Mouse (Mus musculus) large intestine, adult 2 months (tissue): ENCODE data around the gene Gstm6. TPM values are rescaled to one million over a fixed set of nuclear protein-coding genes. Genes with fewer than 3 reads are reported as not detected.
"Not testable (repeated sequence)": the region's sequence is repeated elsewhere in the genome, so short reads cannot be mapped to it uniquely, and the experiment has no call there.

Experiments used
- DNase-seq: peaks from one replicate; pipeline ENCODE4 v3.0.0-alpha.2; 2012; ENCODE audit warnings: low read depth, low spot score
- WGBS: fragments of 180-500 bp; shearing (Covaris S2); methylation state at CpG from one replicate; pipeline ENCODE4 v1.1.7; 2018; 5-methylcytosine and 5-hydroxymethylcytosine counted together
- polyA plus RNA-seq: library from polyadenylated mRNA; depleted of rRNA; stranded (reverse); fragments of >200 nt; gene quantifications from 2 replicates; pipeline ENCODE4 v1.2.3, GENCODE M21; 2012; rRNA removed

Gene Gstm6
- 2.4 and 8.6 TPM in 2 replicates for polyA plus RNA-seq

GRCm38 (mm10) chr3:107943239-107943990 lies at the start of gene Gstm6:
Gene Gstm6 (minus strand): TSS chr3:107943749.
- WGBS = 34% methylated on average over 20 of the region's 20 CpGs
- DNase-seq = peak; percentile 58

GRCm38 (mm10) chr3:107986041-107986562 lies 42.6 kb upstream of the Gstm6 start, which contains the start of gene Gstm2:
Gene Gstm2 (minus strand): TSS chr3:107986453.
- no peak for DNase-seq
- 19% methylated on average over 8 of the region's 8 CpGs for WGBS

- whole genome bisulfite sequencing = 98% methylated on average over 2 of the region's 2 CpGs
- not testable (repeated sequence) for DNase-seq
Measured at GRCm38 (mm10) chr3:107985141-107985540, 41.6 kb upstream of the Gstm6 start.

GRCm38 (mm10) chr3:107984471-107984870 lies 40.9 kb upstream of the Gstm6 start:
- no peak for DNase-seq
- 76% methylated on average over 5 of the region's 5 CpGs for WGBS

- WGBS = 69% methylated on average over 3 of the region's 3 CpGs
- DNase-seq = no peak
Measured at GRCm38 (mm10) chr3:107983771-107984170, 40.2 kb upstream of the Gstm6 start.

GRCm38 (mm10) chr3:107982726-107983125 lies 39.2 kb upstream of the Gstm6 start:
- WGBS = 92% methylated on average over 6 of the region's 6 CpGs
- DNase-seq = no peak

GRCm38 (mm10) chr3:107981261-107981660 lies 37.7 kb upstream of the Gstm6 start:
- DNase-seq = no peak
- 71% methylated on average over 3 of the region's 3 CpGs for WGBS

GRCm38 (mm10) chr3:107977691-107978090 lies 34.1 kb upstream of the Gstm6 start:
- whole genome bisulfite sequencing = 40% methylated on average over 3 of the region's 3 CpGs
- DNase-seq = no peak

- no peak for DNase-seq
- 93% methylated on average over 1 of the region's 1 CpGs for WGBS
Measured at GRCm38 (mm10) chr3:107974237-107974636, 30.7 kb upstream of the Gstm6 start.

GRCm38 (mm10) chr3:107972070-107972469 lies 28.5 kb upstream of the Gstm6 start:
- WGBS = 39% methylated on average over 3 of the region's 3 CpGs
- no peak for DNase-seq

- not testable (repeated sequence) for DNase-seq
- 75% methylated on average over 3 of the region's 3 CpGs for WGBS
Measured at GRCm38 (mm10) chr3:107971101-107971500, 27.6 kb upstream of the Gstm6 start.

- peak; percentile 67 for DNase-seq
- WGBS = 25% methylated on average over 13 of the region's 13 CpGs
Measured at GRCm38 (mm10) chr3:107968724-107969395, 25.3 kb upstream of the Gstm6 start, which contains the start of gene Gstm3. Gene Gstm3 (minus strand): TSS chr3:107969283.

GRCm38 (mm10) chr3:107966631-107967030 lies 23.1 kb upstream of the Gstm6 start:
- WGBS = 99% methylated on average over 5 of the region's 5 CpGs
- DNase-seq = no peak

- DNase-seq = no peak
- WGBS = 39% methylated on average over 1 of the region's 1 CpGs
Measured at GRCm38 (mm10) chr3:107965592-107965991, 22.0 kb upstream of the Gstm6 start.

- DNase-seq = no peak
- WGBS = 36% methylated on average over 5 of the region's 5 CpGs
Measured at GRCm38 (mm10) chr3:107964656-107965308, 21.2 kb upstream of the Gstm6 start.

- DNase-seq = no peak
- 96% methylated on average over 4 of the region's 4 CpGs for WGBS
Measured at GRCm38 (mm10) chr3:107964026-107964425, 20.5 kb upstream of the Gstm6 start.

- 87% methylated on average over 9 of the region's 9 CpGs for WGBS
- DNase-seq = not testable (repeated sequence)
Measured at GRCm38 (mm10) chr3:107955260-107955659, 11.7 kb upstream of the Gstm6 start.

GRCm38 (mm10) chr3:107953906-107954305 lies 10.4 kb upstream of the Gstm6 start:
- WGBS = 85% methylated on average over 5 of the region's 5 CpGs
- no peak for DNase-seq

- WGBS = 8% methylated on average over 6 of the region's 6 CpGs
Measured at GRCm38 (mm10) chr3:107953328-107953755, 9.8 kb upstream of the Gstm6 start.

GRCm38 (mm10) chr3:107950531-107950930 lies 7.0 kb upstream of the Gstm6 start:
- 85% methylated on average over 11 of the region's 11 CpGs for WGBS
- DNase-seq = no peak

More at GRCm38 (mm10) chr3:107953328-107953755, 9.8 kb upstream of the Gstm6 start:
- DNase-seq = no peak
